Mouse (Mus musculus): ENCODE results near the gene Wwtr1. TPM values are rescaled to one million over a fixed set of nuclear protein-coding genes. Genes with fewer than 3 reads are reported as not detected.

Gene Wwtr1
- total RNA-seq, 2 experiments from 2014 or later = 12.9 to 13.9 TPM

- peak; percentile 13 to 24 for DNase-seq (ENCODE audit: low spot score in 2 of 2)
These were observed 104.6 kb downstream of the Wwtr1 start for GRCm38 (mm10) chr3:57470981-57471601.

GRCm38 (mm10) chr3:57470326-57470725 lies 105.4 kb downstream of the Wwtr1 start:
- intact Hi-C loops (cut with DNase I) = loop anchor here (2.0 to 5.0 kb wide), 2 partner anchors 37 to 154 kb away; no protein-coding TSS in a partner anchor
- peak in 1 of 2 experiments; percentile 14 for DNase-seq (ENCODE audit: low spot score in 2 of 2)

More at GRCm38 (mm10) chr3:57470981-57471601, 104.6 kb downstream of the Wwtr1 start:
- intact Hi-C loops (cut with DNase I) = loop anchor here (2.0 to 5.0 kb wide), 2 partner anchors 36 to 154 kb away; no protein-coding TSS in a partner anchor

GRCm38 (mm10) chr3:57469325-57469724 lies 106.4 kb downstream of the Wwtr1 start:
- DNase-seq (ENCODE audit: low spot score in 2 of 2) = no peak
- intact Hi-C loops (cut with DNase I) = no loop called here

GRCm38 (mm10) chr3:57466289-57466688 lies 109.4 kb downstream of the Wwtr1 start:
- intact Hi-C loops (cut with DNase I) = no loop called here
- no peak for DNase-seq (ENCODE audit: low spot score in 2 of 2)

GRCm38 (mm10) chr3:57463302-57463701 lies 112.4 kb downstream of the Wwtr1 start:
- intact Hi-C loops (cut with DNase I) = no loop called here
- DNase-seq (ENCODE audit: low spot score in 2 of 2) = no peak

GRCm38 (mm10) chr3:57458652-57459051 lies 117.1 kb downstream of the Wwtr1 start:
- no peak for DNase-seq (ENCODE audit: low spot score in 2 of 2)
- intact Hi-C loops (cut with DNase I) = no loop called here

- intact Hi-C loops (cut with DNase I) = loop anchor here (1.0 kb wide), 1 partner anchor 180 kb away; no protein-coding TSS in a partner anchor
- peak; percentile 38 to 54 for DNase-seq (ENCODE audit: low spot score in 2 of 2)
These were observed 127.3 kb downstream of the Wwtr1 start for GRCm38 (mm10) chr3:57448445-57448844.

GRCm38 (mm10) chr3:57447889-57448288 lies 127.8 kb downstream of the Wwtr1 start:
- intact Hi-C loops (cut with DNase I) = loop anchor here (1.0 kb wide), 1 partner anchor 180 kb away; no protein-coding TSS in a partner anchor
- no peak for DNase-seq (ENCODE audit: low spot score in 2 of 2)

- intact Hi-C loops (cut with DNase I) = no loop called here
- no peak for DNase-seq (ENCODE audit: low spot score in 2 of 2)
These were observed 130.0 kb downstream of the Wwtr1 start for GRCm38 (mm10) chr3:57445706-57446105.

- intact Hi-C loops (cut with DNase I) = no loop called here
- no peak for DNase-seq (ENCODE audit: low spot score in 2 of 2)
These were observed 134.8 kb downstream of the Wwtr1 start for GRCm38 (mm10) chr3:57440956-57441355.

- intact Hi-C loops (cut with DNase I) = no loop called here
- no peak for DNase-seq (ENCODE audit: low spot score in 2 of 2)
These were observed 140.3 kb downstream of the Wwtr1 start for GRCm38 (mm10) chr3:57435364-57435763.

- intact Hi-C loops (cut with DNase I) = no loop called here
- DNase-seq (ENCODE audit: low spot score in 2 of 2) = no peak
These were observed 144.0 kb downstream of the Wwtr1 start for GRCm38 (mm10) chr3:57431706-57432105.

GRCm38 (mm10) chr3:57429486-57429885 lies 146.2 kb downstream of the Wwtr1 start:
- intact Hi-C loops (cut with DNase I) = loop anchor here (1.0 kb wide), 1 partner anchor 162 kb away; no protein-coding TSS in a partner anchor
- DNase-seq (ENCODE audit: low spot score in 2 of 2) = no peak

- intact Hi-C loops (cut with DNase I) = loop anchor here (1.0 kb wide), 1 partner anchor 162 kb away; no protein-coding TSS in a partner anchor
- no peak for DNase-seq (ENCODE audit: low spot score in 2 of 2)
These were observed 146.8 kb downstream of the Wwtr1 start for GRCm38 (mm10) chr3:57428682-57429464.

- intact Hi-C loops (cut with DNase I) = no loop called here
- no peak for DNase-seq (ENCODE audit: low spot score in 2 of 2)
These were observed 149.4 kb downstream of the Wwtr1 start for GRCm38 (mm10) chr3:57426351-57426750.

GRCm38 (mm10) chr3:57425089-57425730 lies 150.5 kb downstream of the Wwtr1 start, which contains the start of gene Tm4sf4:
Gene Tm4sf4, plus strand, starts transcription at chr3:57425314.
- intact Hi-C loops (cut with DNase I) = no loop called here
- DNase-seq (ENCODE audit: low spot score in 2 of 2) = no peak

- DNase-seq (ENCODE audit: low spot score in 2 of 2) = no peak
- intact Hi-C loops (cut with DNase I) = no loop called here
These were observed 155.1 kb downstream of the Wwtr1 start for GRCm38 (mm10) chr3:57420660-57421059.

GRCm38 (mm10) chr3:57420233-57420632 lies 155.5 kb downstream of the Wwtr1 start:
- no peak for DNase-seq (ENCODE audit: low spot score in 2 of 2)

GRCm38 (mm10) chr3:57411535-57411934 lies 164.2 kb downstream of the Wwtr1 start:
- no peak for DNase-seq (ENCODE audit: low spot score in 2 of 2)
- intact Hi-C loops (cut with DNase I) = no loop called here

More at GRCm38 (mm10) chr3:57420233-57420632, 155.5 kb downstream of the Wwtr1 start:
- intact Hi-C loops (cut with DNase I) = no loop called here

Measured in left cerebral cortex, postnatal 36 days (tissue).